In genomic region chr7:131411221-131411940, GRCm38 (mm10) we compare ENCODE assay signal across 1 mouse cellular context.
TF ChIP-seq lines count a peak whose summit lies in the region.

No protein-coding gene starts in this region.

TF ChIP-seq in CH12.LX, 34 proteins besides CTCF, POLR2A, EP300 and RAD21:
- TF ChIP-seq E2F4 (IDR thresholded peaks at IDR 0.05; ENCODE audit: insufficient replicate concordance, low read depth, low read length) (no peak), MAZ (IDR thresholded peaks at IDR 0.05; ENCODE audit: low read depth, low read length) (no peak), NRF1 (IDR thresholded peaks at IDR 0.05; ENCODE audit: low read depth, low read length) (no peak), MEF2A (IDR thresholded peaks at IDR 0.05; ENCODE audit: borderline replicate concordance, low read depth, low read length) (no peak), PAX5 (IDR thresholded peaks at IDR 0.05; ENCODE audit: low read length) (no peak), ZC3H11A (IDR thresholded peaks at IDR 0.05; ENCODE audit: low read depth, low read length) (no peak), CHD1 (IDR thresholded peaks at IDR 0.05; ENCODE audit: low read depth, low read length) (no peak), ZKSCAN1 (IDR thresholded peaks at IDR 0.05; ENCODE audit: borderline replicate concordance, low read depth, low read length) (no peak), HCFC1 (IDR thresholded peaks at IDR 0.05; ENCODE audit: low read depth, low read length) (no peak), SIN3A (IDR thresholded peaks at IDR 0.05; ENCODE audit: low read length) (no peak), IRF4 (IDR thresholded peaks at IDR 0.05; ENCODE audit: low read depth, low read length) (no peak), TCF12 (IDR thresholded peaks at IDR 0.05; ENCODE audit: low read depth, low read length) (no peak), KAT2A (IDR thresholded peaks at IDR 0.05; ENCODE audit: insufficient replicate concordance, low read length) (no peak), MAX (IDR thresholded peaks at IDR 0.05; ENCODE audit: low read length) (no peak), JUND (conservative IDR thresholded peaks at IDR 0.05; ENCODE audit: low read depth, low read length) (no peak)
TF ChIP-seq in CH12.LX: peak in this region for 0.
